Mouse (Mus musculus) liver, postnatal 0 days (tissue): ENCODE measurements around the gene Ces1b. TPM values are rescaled to one million over a fixed set of nuclear protein-coding genes. Genes with fewer than 3 reads are reported as not detected.

Experiments
- ATAC-seq: fragments of 200-750 bp; cut with Nextera tagmentation; 2 replicates; pipeline ENCODE4 v1.8.0; 2017; ENCODE audit warnings: mild to moderate bottlenecking, moderate library complexity
- DNase-seq: peaks from one replicate; pipeline ENCODE4 v3.0.0-alpha.2; 2016
- H3K27ac ChIP-seq: fragments of 300-500 bp; sonication (generic); 2 replicates; pipeline ENCODE4 v1.5.1; 2014; ENCODE audit warnings: antibody characterized with exemption, moderate library complexity, mild to moderate bottlenecking, low read depth
- H3K27me3 ChIP-seq: fragments of 300-500 bp; sonication (generic); 2 replicates; pipeline ENCODE4 v1.6.1; 2014; ENCODE audit warnings: low read length, control low read depth, mixed read lengths; ENCODE audit not compliant: insufficient read depth
- H3K36me3 ChIP-seq: fragments of 300-500 bp; sonication (generic); replicated peaks from 2 replicates; pipeline ENCODE4 v1.6.1; 2014; ENCODE audit warnings: mild to moderate bottlenecking, control low read depth, low read length, moderate library complexity, mixed read lengths; ENCODE audit not compliant: insufficient read depth
- H3K4me1 ChIP-seq: fragments of 300-500 bp; sonication (generic); 2 replicates; pipeline ENCODE4 v1.6.1; 2014; ENCODE audit warnings: antibody characterized with exemption, mild to moderate bottlenecking, control low read depth; ENCODE audit not compliant: insufficient read depth
- H3K4me2 ChIP-seq: fragments of 300-500 bp; sonication (generic); 2 replicates; pipeline ENCODE4 v1.6.1; 2014; ENCODE audit warnings: low read depth, mild to moderate bottlenecking, low read length, moderate library complexity, mixed read lengths
- H3K4me3 ChIP-seq: fragments of 300-500 bp; sonication (generic); 2 replicates; pipeline ENCODE4 v1.5.1; 2014; ENCODE audit warnings: low read depth, low read length
- H3K9ac ChIP-seq: fragments of 300-500 bp; sonication (generic); replicated peaks from 2 replicates; pipeline ENCODE4 v1.6.1; 2014; ENCODE audit warnings: mild to moderate bottlenecking, moderate library complexity
- H3K9me3 ChIP-seq: fragments of 300-500 bp; sonication (generic); 2 replicates; pipeline ENCODE4 v1.6.1; 2016; ENCODE audit warnings: mild to moderate bottlenecking, control low read depth, low read length, mixed read lengths
- CTCF ChIP-seq: sonication (generic); IDR thresholded peaks from 2 replicates; pipeline ENCODE4 v1.5.1; 2016; ENCODE audit warnings: antibody characterized with exemption, low read depth
- EP300 ChIP-seq: IDR thresholded peaks from 2 replicates; pipeline ENCODE4 v1.6.1; 2016; ENCODE audit warnings: antibody characterized with exemption, low read depth, mild to moderate bottlenecking
- WGBS: fragments of 180-500 bp; shearing (Covaris S2); extraction: QIAGEN DNeasy Blood & Tissue Kit; methylation state at CpG from one replicate; pipeline ENCODE4 v1.1.7; 2014; ENCODE audit not compliant: insufficient replicate concordance; 5-methylcytosine and 5-hydroxymethylcytosine counted together
- polyA plus RNA-seq: library from polyadenylated mRNA; unstranded; fragments of >200 nt; fragmentation: Nextera tagmentation; extraction: Ambion mirVana; gene quantifications from 2 replicates; pipeline ENCODE4 v1.2.1, GENCODE M21; 2015

Gene Ces1b
- polyA plus RNA-seq, 1 experiment from 2014 or later = 1.2 TPM

DNA sequence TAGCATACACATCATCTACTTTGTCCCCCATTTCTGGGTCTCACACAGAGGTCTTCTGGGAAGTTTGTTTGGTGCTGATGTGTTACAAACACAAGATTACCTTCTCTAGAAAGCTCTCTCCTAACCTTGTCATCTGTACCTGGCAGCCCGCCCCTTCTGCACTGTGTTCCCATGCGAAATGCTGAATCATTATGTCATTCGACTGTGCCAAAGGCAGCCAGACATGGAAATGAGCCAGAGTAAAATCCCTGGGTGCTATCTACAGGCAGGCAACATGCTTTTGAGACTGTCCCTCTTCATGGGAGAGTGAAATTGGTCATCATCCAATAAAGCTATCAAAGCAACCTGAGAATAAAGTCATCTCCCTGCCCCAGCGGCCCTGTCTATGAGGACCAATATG lies 4.6 kb downstream of the Ces1b start:
- H3K9ac ChIP-seq = no peak overlapping the region
- DNase-seq = peak; percentile 15

DNA sequence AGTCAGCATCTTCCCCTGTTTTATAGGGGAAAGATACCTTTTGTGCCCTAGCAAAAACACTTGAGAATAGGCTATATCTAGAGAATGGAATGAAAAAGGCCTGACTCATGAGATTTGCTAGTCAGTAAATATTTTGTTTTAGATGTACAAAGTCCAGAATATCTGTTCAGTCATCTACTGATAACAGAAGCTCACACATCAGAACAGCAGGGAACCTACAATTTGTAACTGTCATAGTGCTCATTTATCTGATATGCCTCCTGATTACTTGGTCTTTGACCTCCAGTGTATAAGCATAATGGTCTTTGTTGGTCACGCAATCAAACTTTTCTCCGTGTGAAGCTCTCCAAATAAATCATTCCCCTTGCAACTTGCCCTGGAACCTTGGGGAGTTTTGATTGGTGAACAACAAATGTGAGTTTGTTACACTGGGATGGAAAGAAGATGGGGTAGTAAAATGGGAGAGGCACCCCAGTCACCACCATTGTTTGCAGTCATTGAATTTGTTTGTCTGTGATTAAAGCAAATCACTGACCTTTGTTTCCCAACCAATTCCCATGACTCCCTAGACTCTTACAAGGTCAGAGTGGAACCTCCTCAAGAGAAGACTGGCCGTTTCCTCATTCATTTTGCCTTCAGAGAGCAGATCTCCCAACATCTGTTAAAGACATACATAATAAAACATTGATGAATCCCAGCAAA lies 16.2 kb downstream of the Ces1b start:
- Histone ChIP-seq H3K27ac (no peak overlapping the region), H3K4me2 (no peak overlapping the region), H3K4me3 (no peak overlapping the region), H3K9ac (no peak overlapping the region), H3K27me3 (no peaks in the 10 kb centered on the region), H3K4me1 (no peaks in the 10 kb centered on the region; the same call in 1 of the 2 replicates), H3K36me3 (no peaks in the 10 kb centered on the region), H3K9me3 (no peaks in the 10 kb centered on the region)
- TF ChIP-seq EP300 (no peak), CTCF (no peak)
- 70% methylated on average over 3 of the region's 3 CpGs for WGBS
- no peak for DNase-seq
- no peak for ATAC-seq

More for the DNA sequence above, 4.6 kb downstream of the Ces1b start:
- Histone ChIP-seq H3K36me3 (no peaks in the 10 kb centered on the region), H3K9me3 (no peaks in the 10 kb centered on the region), H3K27ac (no peak overlapping the region), H3K4me2 (no peak overlapping the region), H3K4me1 (no peaks in the 10 kb centered on the region), H3K4me3 (no peak overlapping the region), H3K27me3 (no peaks in the 10 kb centered on the region)
- no peak for ATAC-seq
- TF ChIP-seq CTCF (no peak), EP300 (no peak)
- WGBS = 74% methylated on average over 4 of the region's 4 CpGs

DNA sequence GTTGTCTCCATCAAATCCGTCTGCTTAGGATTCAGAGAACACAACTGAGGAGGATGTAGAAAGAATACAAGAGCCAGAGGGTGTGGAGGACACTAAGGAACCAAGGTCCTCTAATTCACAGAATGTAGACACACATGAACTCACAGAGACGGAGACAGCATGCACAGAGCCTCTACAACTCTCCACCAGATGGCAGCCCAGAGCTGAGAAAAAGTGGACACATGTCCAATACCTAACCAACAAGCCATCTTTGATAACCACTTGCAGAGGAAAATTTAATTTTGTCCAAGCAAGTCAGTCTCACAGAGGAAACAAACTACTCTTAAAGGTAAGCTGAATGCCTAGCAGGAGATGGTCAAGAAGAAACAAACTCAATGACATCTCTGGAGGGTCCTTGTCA lies 20.6 kb downstream of the Ces1b start:
- H3K27me3 ChIP-seq = no peaks in the 10 kb centered on the region
- 9% methylated on average over 2 of the region's 2 CpGs for WGBS
- ATAC-seq = no peak

DNA sequence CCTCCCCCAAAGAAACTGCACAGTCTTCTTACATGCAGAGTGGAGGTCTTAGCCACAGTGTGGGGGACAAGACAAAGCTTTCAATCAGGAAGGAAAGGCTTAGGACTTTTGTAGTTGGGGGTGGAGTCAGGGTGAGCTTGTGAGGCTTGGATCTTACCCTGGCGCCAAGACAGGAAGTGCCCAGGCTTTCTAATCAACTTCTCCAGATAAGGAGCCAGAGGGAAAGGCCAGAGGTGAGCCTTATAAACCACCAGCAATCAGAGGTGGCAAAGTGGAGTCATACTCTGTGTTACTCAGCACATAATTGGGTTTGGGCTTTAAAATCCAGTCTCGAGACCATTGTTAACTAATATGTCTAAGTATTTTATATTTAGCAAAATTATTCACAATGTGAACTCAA lies 24.6 kb downstream of the Ces1b start:
- 40% methylated on average over 2 of the region's 2 CpGs for WGBS
- DNase-seq = no peak
- Histone ChIP-seq H3K27me3 (no peaks in the 10 kb centered on the region), H3K4me2 (no peak overlapping the region), H3K27ac (no peak overlapping the region), H3K9ac (no peak overlapping the region), H3K9me3 (no peaks in the 10 kb centered on the region), H3K36me3 (no peaks in the 10 kb centered on the region), H3K4me3 (no peak overlapping the region), H3K4me1 (no peaks in the 10 kb centered on the region)
- no peak for ATAC-seq
- TF ChIP-seq EP300 (no peak), CTCF (no peak)

More for the DNA sequence above, 20.6 kb downstream of the Ces1b start:
- Histone ChIP-seq H3K27ac (no peak overlapping the region), H3K4me2 (no peak overlapping the region), H3K9me3 (no peaks in the 10 kb centered on the region), H3K36me3 (no peaks in the 10 kb centered on the region), H3K4me1 (no peaks in the 10 kb centered on the region; the same call in 1 of the 2 replicates), H3K4me3 (no peak overlapping the region), H3K9ac (no peak overlapping the region)
- peak; percentile 78 for DNase-seq
- TF ChIP-seq CTCF (peak; percentile 78), EP300 (no peak)

DNA sequence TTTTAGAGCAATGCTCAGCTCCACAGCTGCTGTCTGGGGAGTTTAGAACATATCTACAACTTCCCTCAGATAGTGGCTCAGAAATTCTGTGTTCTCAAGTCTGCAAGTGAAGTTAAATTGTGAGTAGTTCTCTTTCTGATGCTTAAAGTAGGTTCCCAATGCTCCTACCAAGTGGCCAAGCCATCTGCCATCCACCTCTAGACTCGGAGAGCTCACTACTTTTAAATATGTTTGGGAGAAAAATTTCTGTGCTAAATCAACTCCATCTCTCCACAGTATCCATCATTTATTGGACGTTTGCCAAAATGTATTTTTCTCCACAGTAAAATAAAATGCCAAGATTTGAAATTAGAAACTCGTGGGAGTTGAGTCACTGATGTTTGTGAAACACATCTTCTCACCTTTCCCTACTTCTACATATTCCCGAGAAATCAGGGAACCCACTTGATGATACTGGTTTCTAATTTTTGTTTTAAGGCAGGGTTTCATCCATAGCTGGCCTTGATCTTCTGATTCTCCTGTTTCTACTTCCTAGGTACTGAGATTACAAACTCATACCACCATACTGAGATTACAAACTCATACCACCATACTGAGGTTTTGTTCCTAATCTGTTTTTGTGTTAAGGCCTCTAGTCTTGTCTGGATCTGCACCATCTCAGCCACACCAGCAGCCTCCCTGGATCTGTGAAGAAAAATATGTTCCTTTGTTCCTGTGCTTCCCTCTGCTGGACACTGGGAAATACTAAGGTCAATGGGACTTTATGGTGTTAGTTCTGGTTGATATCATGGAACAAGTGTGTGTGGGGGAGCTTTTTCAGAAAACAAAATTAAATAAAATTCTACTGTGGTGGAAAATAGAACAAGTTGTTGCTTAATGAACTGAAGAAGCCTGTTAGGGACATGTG lies 31.1 kb downstream of the Ces1b start:
- TF ChIP-seq CTCF (0 out of 2 replicates have a peak, but pooled peaks have one; percentile 15), EP300 (no peak)
- Histone ChIP-seq H3K36me3 (no peaks in the 10 kb centered on the region), H3K4me2 (no peak overlapping the region), H3K9ac (no peak overlapping the region), H3K4me3 (no peak overlapping the region), H3K27ac (no peak overlapping the region), H3K27me3 (no peaks in the 10 kb centered on the region), H3K9me3 (no peaks in the 10 kb centered on the region), H3K4me1 (no peaks in the 10 kb centered on the region)
- ATAC-seq (no peak), DNase-seq (no peak)
- 49% methylated on average over 4 of the region's 4 CpGs for WGBS

DNA sequence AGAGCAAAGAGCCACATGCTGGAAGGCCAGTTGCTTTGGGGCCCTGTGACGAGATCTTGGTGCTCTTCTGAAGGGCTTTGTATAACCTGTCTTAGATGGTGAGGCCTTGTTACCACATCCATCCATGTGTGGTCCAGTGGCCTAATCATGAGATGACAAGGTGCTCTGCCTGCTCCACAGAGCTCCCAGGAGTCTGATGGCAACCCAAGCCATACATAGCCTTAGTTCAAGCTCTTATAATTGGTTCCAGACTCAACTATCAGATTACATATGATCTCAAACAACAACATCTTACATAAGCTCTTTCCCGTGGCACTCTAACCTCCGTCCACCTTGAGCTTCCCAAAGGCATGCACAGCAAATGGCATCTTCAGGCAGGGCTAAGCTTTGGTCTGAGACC lies 31.7 kb downstream of the Ces1b start, which contains the start of gene Ces1a:
Gene Ces1a, minus strand, starts transcription at position 101 of the 400 bp plus-strand sequence.
- DNase-seq = no peak
- Histone ChIP-seq H3K4me3 (no peak within 1 kb of the TSS), H3K36me3 (no peaks in the 10 kb centered on the region), H3K27ac (no peak within 1 kb of the TSS), H3K4me2 (no peak within 1 kb of the TSS), H3K27me3 (no peaks in the 10 kb centered on the region), H3K4me1 (no peaks in the 10 kb centered on the region), H3K9me3 (no peaks in the 10 kb centered on the region), H3K9ac (no peak within 1 kb of the TSS)
- 70% methylated on average over 3 of the region's 3 CpGs for WGBS
- TF ChIP-seq CTCF (no peak), EP300 (no peak)
- ATAC-seq = no peak
